Mouse (Mus musculus): Measurements from ENCODE around the gene Gpr171.

GRCm38 (mm10) chr3:59125783-59126555 is 24.3 kb upstream of the Gpr171 start:
- no peak for TF ChIP-seq POLR2A (IDR thresholded peaks at IDR 0.05; ENCODE audit: borderline replicate concordance, control insufficient read depth, low read depth, low read length)
- no peak for TF ChIP-seq CTCF (IDR thresholded peaks at IDR 0.05; ENCODE audit: control insufficient read depth, insufficient read depth, low read length)

Data from bone marrow, adult 2 months (tissue).